ENCODE assay signal across 14 mouse cellular contexts in genomic region chr17:28041298-28041697, GRCm38 (mm10). TPM values are rescaled to one million over a fixed set of nuclear protein-coding genes. Genes with fewer than 3 reads are reported as not detected.
DNase-seq lines count a peak whose midpoint lies in the region; ATAC-seq and TF ChIP-seq lines count a peak whose summit lies in the region.
"Had no signal": no experiment of that assay in that cellular context is flagged by ENCODE, and none has a peak within 500 bp of the region (broad histone marks: within the 10 kb centered on the region; RNA-seq: fewer than 3 reads in every experiment).

No protein-coding gene starts in this region.

- H3K4me2 ChIP-seq in lung, postnatal 0 days (replicated peaks; ENCODE audit: low read depth, low read length) = no peak overlapping the region
- peak overlapping the region; percentile 58 for H3K4me2 ChIP-seq in forebrain, embryonic 13.5 days
- H3K4me2 ChIP-seq in neural tube, embryonic 15.5 days = peak overlapping the region; percentile 59
- H3K4me2 ChIP-seq: limb, embryonic 15.5 days had no signal

- peaks cover 6% of the 10 kb centered on the region for H3K4me1 ChIP-seq in lung, postnatal 0 days (ENCODE audit: insufficient read depth, low read depth, low read length)
- peaks cover 68% of the 10 kb centered on the region for H3K4me1 ChIP-seq in forebrain, embryonic 13.5 days
- peaks cover 39% of the 10 kb centered on the region for H3K4me1 ChIP-seq in limb, embryonic 10.5 days
- H3K4me1 ChIP-seq in neural tube, embryonic 15.5 days = peaks cover 58% of the 10 kb centered on the region

- no peaks in the 10 kb centered on the region for H3K27me3 ChIP-seq in lung, postnatal 0 days (replicated peaks; ENCODE audit: insufficient read depth, low read length)
- no peaks in the 10 kb centered on the region for H3K27me3 ChIP-seq in forebrain, embryonic 13.5 days
- H3K27me3 ChIP-seq in limb, embryonic 10.5 days (ENCODE audit: low read depth, poor library complexity, severe bottlenecking) = no peaks in the 10 kb centered on the region
- no peaks in the 10 kb centered on the region for H3K27me3 ChIP-seq in neural tube, embryonic 15.5 days (replicated peaks)
- H3K27me3 ChIP-seq: limb, embryonic 15.5 days had no signal

- TF ChIP-seq CTCF in lung, postnatal 0 days (IDR thresholded peaks at IDR 0.05) = no peak

- H3K4me3 ChIP-seq in lung, postnatal 0 days (ENCODE audit: low read depth, low read length) = no peak overlapping the region
- peak overlapping the region; percentile 25 for H3K4me3 ChIP-seq in forebrain, embryonic 13.5 days
- no peak overlapping the region for H3K4me3 ChIP-seq in limb, embryonic 10.5 days
- H3K4me3 ChIP-seq in neural tube, embryonic 15.5 days (replicated peaks) = peak overlapping the region; percentile 33
- H3K4me3 ChIP-seq: limb, embryonic 15.5 days had no signal

- no peaks in the 10 kb centered on the region for H3K9me3 ChIP-seq in lung, postnatal 0 days (ENCODE audit: low read length)
- no peaks in the 10 kb centered on the region for H3K9me3 ChIP-seq in forebrain, embryonic 13.5 days (replicated peaks)
- H3K9me3 ChIP-seq in limb, embryonic 10.5 days (replicated peaks) = no peaks in the 10 kb centered on the region
- H3K9me3 ChIP-seq in neural tube, embryonic 15.5 days (replicated peaks) = no peaks in the 10 kb centered on the region
- H3K9me3 ChIP-seq: limb, embryonic 15.5 days had no signal

- ATAC-seq in lung, postnatal 0 days = no peak
- ATAC-seq in forebrain, embryonic 13.5 days = no peak
- no peak for ATAC-seq in neural tube, embryonic 15.5 days (ENCODE audit: low FRiP score)

- TF ChIP-seq EP300 in lung, postnatal 0 days (IDR thresholded peaks at IDR 0.05) = no peak

- no peak for DNase-seq in lung, postnatal 0 days (ENCODE audit: low spot score)
- DNase-seq in lung, postnatal 4 days = no peak
- no peak for DNase-seq in limb, embryonic 10.5 days (ENCODE audit: low spot score)
- no peak for DNase-seq in right cerebral cortex, postnatal 25 days
- no peak for DNase-seq in kidney, adult 11 months
- no peak for DNase-seq in kidney, postnatal 4 days
- DNase-seq: cerebellum, adult 11-12 months; gastrocnemius, postnatal 25 days; kidney, adult 9 months; thymus, postnatal 36 days had no signal

- no peak overlapping the region for H3K9ac ChIP-seq in lung, postnatal 0 days (replicated peaks; ENCODE audit: low read depth)
- H3K9ac ChIP-seq in forebrain, embryonic 13.5 days = peak overlapping the region; percentile 72
- peak overlapping the region; percentile 43 for H3K9ac ChIP-seq in neural tube, embryonic 15.5 days (replicated peaks)
- H3K9ac ChIP-seq: limb, embryonic 15.5 days had no signal

- WGBS in lung, postnatal 0 days = 79% methylated on average over 13 of the region's 13 CpGs
- 51% methylated on average over 13 of the region's 13 CpGs for WGBS in forebrain, embryonic 13.5 days
- 92% methylated on average over 13 of the region's 13 CpGs for WGBS in limb, embryonic 10.5 days
- 44% methylated on average over 13 of the region's 13 CpGs for WGBS in neural tube, embryonic 15.5 days

- peak overlapping the region; percentile 2; the same call in 1 of the 2 replicates for H3K27ac ChIP-seq in lung, postnatal 0 days (ENCODE audit: low read length)
- peak overlapping the region; percentile 83 for H3K27ac ChIP-seq in forebrain, embryonic 13.5 days
- H3K27ac ChIP-seq in limb, embryonic 10.5 days = peak overlapping the region; percentile 38; the same call in 1 of the 2 replicates
- H3K27ac ChIP-seq in neural tube, embryonic 15.5 days (replicated peaks) = peak overlapping the region; percentile 72
- H3K27ac ChIP-seq: limb, embryonic 15.5 days; macrophage had no signal

- H3K36me3 ChIP-seq in lung, postnatal 0 days (ENCODE audit: insufficient read depth, low read length) = peaks cover 23% of the 10 kb centered on the region
- H3K36me3 ChIP-seq in forebrain, embryonic 13.5 days (ENCODE audit: poor library complexity, severe bottlenecking) = peaks cover 31% of the 10 kb centered on the region
- H3K36me3 ChIP-seq in limb, embryonic 10.5 days = peaks cover 57% of the 10 kb centered on the region
- peaks cover 3% of the 10 kb centered on the region; the same call in 1 of the 2 replicates for H3K36me3 ChIP-seq in neural tube, embryonic 15.5 days

RNA-seq across cellular contexts. Expression of gene Tcp11, which starts 39.1 kb away (rescaled TPM):
- polyA plus RNA-seq in lung, postnatal 0 days (2015; fragmentation: Nextera tagmentation; extraction: Ambion mirVana) = 6.0 and 7.1 TPM in 2 replicates
- polyA plus RNA-seq in forebrain, embryonic 13.5 days (2015; fragmentation: Nextera tagmentation; extraction: Ambion mirVana) = 1.4 TPM in 2 replicates
- 0.97 and 1.1 TPM in 2 replicates for polyA plus RNA-seq in limb, embryonic 10.5 days (2016; fragmentation: Nextera tagmentation; extraction: Ambion mirVana)
- polyA plus RNA-seq in neural tube, embryonic 15.5 days (2015; fragmentation: Nextera tagmentation; extraction: Ambion mirVana) = 1.4 and 1.8 TPM in 2 replicates
- polyA plus RNA-seq: macrophage had no signal

Comparison
In these comparisons a context has a peak if more than half of its experiments do, and no peak if none do; other contexts are left out.
1. H3K27ac ChIP-seq: peak in every context shown above with its lines; median percentile 83 in forebrain, embryonic 13.5 days; 72 in neural tube, embryonic 15.5 days; 38 in limb, embryonic 10.5 days; 2 in lung, postnatal 0 days.
2. H3K4me3 ChIP-seq: peak in forebrain, embryonic 13.5 days (single experiment) and neural tube, embryonic 15.5 days (single experiment); none in lung, postnatal 0 days (single experiment) and limb, embryonic 10.5 days (single experiment).